Mouse (Mus musculus): ENCODE data around the gene Abca8b. TPM values are rescaled to one million over a fixed set of nuclear protein-coding genes. Genes with fewer than 3 reads are reported as not detected.
"Not testable (repeated sequence)": the region's sequence is repeated elsewhere in the genome, so short reads cannot be mapped to it uniquely, and the experiment has no call there.

Gene Abca8b
- polyA plus RNA-seq, 1 experiment from 2014 or later: 0.72 TPM

DNA sequence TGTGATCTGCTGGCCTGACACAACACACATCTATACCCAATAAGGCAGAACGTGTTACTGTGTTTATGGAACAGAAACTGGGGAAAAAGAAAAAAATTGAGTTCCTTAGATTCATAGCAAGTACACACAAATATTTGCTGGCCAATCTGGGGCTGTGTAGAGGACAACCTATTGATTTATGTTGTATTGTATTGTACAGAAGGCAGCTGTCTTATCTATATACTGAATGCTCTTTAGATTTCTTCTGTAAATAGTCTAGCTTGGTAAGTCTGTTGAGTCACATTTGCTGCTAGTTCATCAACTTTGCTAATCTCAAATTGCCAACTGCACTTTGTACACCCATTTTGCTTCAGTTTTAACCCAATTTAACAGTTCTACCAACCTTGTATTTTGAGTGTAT lies 7.5 kb downstream of the Abca8b start:
- no peaks in the 10 kb centered on the region for H3K36me3 ChIP-seq (replicated peaks; ENCODE audit: control insufficient read depth, insufficient read depth, low read depth, low read length)
- H3K4me1 ChIP-seq (ENCODE audit: control insufficient read depth, insufficient read depth, low read length): no peaks in the 10 kb centered on the region
- DNase-seq (ENCODE audit: low spot score): no peak
- no peaks in the 10 kb centered on the region for H3K9me3 ChIP-seq (replicated peaks; ENCODE audit: control insufficient read depth, low read length)
- H3K27ac ChIP-seq (replicated peaks; ENCODE audit: low read depth, low read length): no peak overlapping the region
- H3K4me3 ChIP-seq (ENCODE audit: low read depth, low read length): no peak overlapping the region
- H3K9ac ChIP-seq (replicated peaks; ENCODE audit: low read length): no peak overlapping the region
- no peak overlapping the region for H3K4me2 ChIP-seq (ENCODE audit: low read depth, low read length)
- H3K27me3 ChIP-seq (ENCODE audit: control insufficient read depth, insufficient read depth, low read length): no peaks in the 10 kb centered on the region
- no peak for ATAC-seq (replicated peaks; ENCODE audit: insufficient number of reproducible peaks, low FRiP score, low TSS enrichment, low read depth)
- 55% methylated on average over 1 of the region's 1 CpGs for WGBS

DNA sequence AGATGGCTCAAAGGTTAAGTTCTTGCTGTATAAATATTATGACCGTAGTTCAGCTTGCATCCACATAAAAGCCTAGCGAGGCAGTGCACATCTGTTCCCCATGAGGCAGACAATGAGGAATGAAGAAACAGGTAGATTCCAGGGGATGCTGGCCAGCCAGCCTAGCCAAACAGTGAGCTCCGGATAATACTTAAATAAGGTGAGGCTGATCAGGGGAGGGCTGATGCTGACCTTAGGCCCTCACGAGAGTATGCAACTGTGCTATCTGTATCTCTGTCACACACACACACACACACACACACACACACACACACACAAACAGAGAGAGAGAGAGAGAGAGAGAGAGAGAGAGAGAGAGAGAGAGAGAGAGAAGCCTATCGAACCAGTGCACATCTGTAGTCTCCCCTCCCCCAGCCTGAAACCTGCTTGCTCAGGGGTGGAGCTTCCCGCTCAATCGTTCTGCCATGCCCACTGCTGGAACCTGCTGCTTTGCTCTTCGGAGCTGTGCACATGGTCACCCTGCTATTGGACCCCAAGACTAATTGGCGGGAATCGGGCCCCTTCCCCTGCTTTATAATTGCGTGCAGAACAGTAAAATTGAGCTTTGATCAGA lies 8.1 kb downstream of the Abca8b start:
- H3K36me3 ChIP-seq (replicated peaks; ENCODE audit: control insufficient read depth, insufficient read depth, low read depth, low read length); ATAC-seq (replicated peaks; ENCODE audit: insufficient number of reproducible peaks, low FRiP score, low TSS enrichment, low read depth); H3K27me3 ChIP-seq (ENCODE audit: control insufficient read depth, insufficient read depth, low read length); H3K4me2 ChIP-seq (ENCODE audit: low read depth, low read length); H3K9ac ChIP-seq (replicated peaks; ENCODE audit: low read length); H3K4me3 ChIP-seq (ENCODE audit: low read depth, low read length); H3K4me1 ChIP-seq (ENCODE audit: control insufficient read depth, insufficient read depth, low read length); H3K27ac ChIP-seq (replicated peaks; ENCODE audit: low read depth, low read length); H3K9me3 ChIP-seq (replicated peaks; ENCODE audit: control insufficient read depth, low read length): not testable (repeated sequence)
- 34% methylated on average over 11 of the region's 11 CpGs for WGBS
- DNase-seq (ENCODE audit: low spot score): peak; percentile 21

DNA sequence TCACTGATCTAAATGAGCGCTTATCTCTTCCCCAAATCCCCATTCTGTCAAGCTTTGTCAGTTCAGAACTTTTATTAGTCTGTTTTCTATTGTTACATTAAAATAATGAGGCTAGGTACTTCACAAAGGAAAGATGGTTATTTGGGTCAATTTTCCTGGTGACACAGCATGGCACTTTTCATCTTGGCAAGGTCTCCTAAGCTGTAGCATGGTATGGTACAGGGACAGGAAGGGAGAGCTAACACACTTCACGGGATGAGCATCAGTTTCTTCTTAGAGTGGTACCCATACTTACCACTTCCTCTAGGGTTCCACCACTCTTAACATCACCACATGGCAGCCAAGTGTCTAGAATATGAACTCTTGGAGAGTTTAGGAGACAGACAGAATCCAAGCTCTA lies 13.8 kb downstream of the Abca8b start:
- H3K9ac ChIP-seq (replicated peaks; ENCODE audit: low read length): no peak overlapping the region
- WGBS: 97% methylated on average over 2 of the region's 2 CpGs
- H3K36me3 ChIP-seq (replicated peaks; ENCODE audit: control insufficient read depth, insufficient read depth, low read depth, low read length): no peaks in the 10 kb centered on the region
- H3K27me3 ChIP-seq (ENCODE audit: control insufficient read depth, insufficient read depth, low read length): no peaks in the 10 kb centered on the region
- no peak for ATAC-seq (replicated peaks; ENCODE audit: insufficient number of reproducible peaks, low FRiP score, low TSS enrichment, low read depth)
- no peaks in the 10 kb centered on the region for H3K4me1 ChIP-seq (ENCODE audit: control insufficient read depth, insufficient read depth, low read length)
- H3K27ac ChIP-seq (replicated peaks; ENCODE audit: low read depth, low read length): no peak overlapping the region
- H3K4me2 ChIP-seq (ENCODE audit: low read depth, low read length): no peak overlapping the region
- no peaks in the 10 kb centered on the region for H3K9me3 ChIP-seq (replicated peaks; ENCODE audit: control insufficient read depth, low read length)
- no peak for DNase-seq (ENCODE audit: low spot score)
- no peak overlapping the region for H3K4me3 ChIP-seq (ENCODE audit: low read depth, low read length)

DNA sequence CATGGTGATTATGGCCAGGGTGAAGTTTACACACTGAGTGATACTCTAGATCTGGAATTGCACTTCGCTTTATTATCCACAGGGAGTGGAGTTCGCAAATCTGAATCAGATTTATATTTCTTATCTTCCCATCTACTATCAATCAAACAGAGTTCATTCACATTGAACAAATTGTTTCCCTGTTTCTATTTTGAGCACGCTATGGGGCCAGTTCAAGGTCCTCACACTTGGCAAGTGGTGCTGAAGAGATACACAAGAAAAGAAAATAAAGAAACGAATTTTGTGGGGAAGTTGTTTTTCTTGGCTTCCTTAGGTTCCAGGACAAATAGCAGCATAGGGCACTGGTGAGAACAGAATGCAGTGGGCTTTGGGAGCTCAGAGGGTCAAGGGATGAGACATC lies 25.1 kb downstream of the Abca8b start:
- Histone ChIP-seq H3K9ac (replicated peaks; ENCODE audit: low read length) (no peak overlapping the region), H3K27me3 (ENCODE audit: control insufficient read depth, insufficient read depth, low read length) (no peaks in the 10 kb centered on the region), H3K4me2 (ENCODE audit: low read depth, low read length) (no peak overlapping the region), H3K4me1 (ENCODE audit: control insufficient read depth, insufficient read depth, low read length) (no peaks in the 10 kb centered on the region), H3K4me3 (ENCODE audit: low read depth, low read length) (no peak overlapping the region), H3K27ac (replicated peaks; ENCODE audit: low read depth, low read length) (no peak overlapping the region), H3K9me3 (replicated peaks; ENCODE audit: control insufficient read depth, low read length) (no peaks in the 10 kb centered on the region), H3K36me3 (replicated peaks; ENCODE audit: control insufficient read depth, insufficient read depth, low read depth, low read length) (no peaks in the 10 kb centered on the region)
- no peak for ATAC-seq (replicated peaks; ENCODE audit: insufficient number of reproducible peaks, low FRiP score, low TSS enrichment, low read depth)
- no peak for DNase-seq (ENCODE audit: low spot score)
- 79% methylated on average over 4 of the region's 4 CpGs for WGBS

DNA sequence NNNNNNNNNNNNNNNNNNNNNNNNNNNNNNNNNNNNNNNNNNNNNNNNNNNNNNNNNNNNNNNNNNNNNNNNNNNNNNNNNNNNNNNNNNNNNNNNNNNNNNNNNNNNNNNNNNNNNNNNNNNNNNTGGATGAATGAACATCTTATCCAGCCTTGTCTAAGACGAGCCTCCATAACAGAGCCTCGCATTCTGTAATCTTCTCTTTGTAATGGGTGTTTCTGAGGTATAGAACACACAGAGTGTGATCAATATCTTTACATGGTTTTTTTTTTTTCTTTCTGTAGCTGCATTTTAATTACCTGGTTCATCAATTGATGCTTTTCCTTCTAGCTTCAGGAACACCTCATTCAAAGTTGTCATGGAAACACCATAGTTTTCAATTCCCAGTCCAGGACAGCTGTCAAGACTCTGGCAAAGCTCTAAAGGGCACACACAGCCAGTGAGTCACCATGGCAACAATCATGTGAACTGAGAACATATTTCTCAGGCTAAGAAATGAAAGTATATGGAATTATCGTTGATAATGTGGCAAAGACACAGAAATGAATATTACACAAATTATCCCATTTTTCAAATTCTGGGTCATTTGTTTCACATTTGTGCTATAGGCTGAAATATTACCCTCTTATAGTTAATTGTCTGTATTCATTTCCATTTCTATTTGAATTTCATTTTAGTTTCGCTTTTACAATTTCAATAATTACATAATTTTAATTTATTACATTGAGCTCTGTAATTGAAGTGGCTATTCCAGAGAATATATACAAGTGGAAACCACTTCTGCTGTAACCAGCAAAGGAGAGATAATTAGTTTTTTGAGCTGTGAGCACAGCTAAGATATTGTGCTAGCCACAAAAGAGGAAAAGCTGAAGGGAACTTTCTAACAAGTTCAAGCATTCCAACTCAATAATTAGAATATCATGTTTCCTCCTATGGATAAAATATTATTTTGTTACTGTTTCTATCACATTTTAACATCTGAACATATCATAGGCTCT lies 33.9 kb downstream of the Abca8b start:
- Histone ChIP-seq H3K27me3 (ENCODE audit: control insufficient read depth, insufficient read depth, low read length) (no peaks in the 10 kb centered on the region), H3K36me3 (replicated peaks; ENCODE audit: control insufficient read depth, insufficient read depth, low read depth, low read length) (no peaks in the 10 kb centered on the region), H3K4me1 (ENCODE audit: control insufficient read depth, insufficient read depth, low read length) (no peaks in the 10 kb centered on the region), H3K4me2 (ENCODE audit: low read depth, low read length) (no peak overlapping the region), H3K9ac (replicated peaks; ENCODE audit: low read length) (no peak overlapping the region), H3K9me3 (replicated peaks; ENCODE audit: control insufficient read depth, low read length) (no peaks in the 10 kb centered on the region), H3K27ac (replicated peaks; ENCODE audit: low read depth, low read length) (no peak overlapping the region), H3K4me3 (ENCODE audit: low read depth, low read length) (no peak overlapping the region)
- ATAC-seq (replicated peaks; ENCODE audit: insufficient number of reproducible peaks, low FRiP score, low TSS enrichment, low read depth) (no peak), DNase-seq (ENCODE audit: low spot score) (peak; percentile 14)
- WGBS: 83% methylated on average over 4 of the region's 4 CpGs

DNA sequence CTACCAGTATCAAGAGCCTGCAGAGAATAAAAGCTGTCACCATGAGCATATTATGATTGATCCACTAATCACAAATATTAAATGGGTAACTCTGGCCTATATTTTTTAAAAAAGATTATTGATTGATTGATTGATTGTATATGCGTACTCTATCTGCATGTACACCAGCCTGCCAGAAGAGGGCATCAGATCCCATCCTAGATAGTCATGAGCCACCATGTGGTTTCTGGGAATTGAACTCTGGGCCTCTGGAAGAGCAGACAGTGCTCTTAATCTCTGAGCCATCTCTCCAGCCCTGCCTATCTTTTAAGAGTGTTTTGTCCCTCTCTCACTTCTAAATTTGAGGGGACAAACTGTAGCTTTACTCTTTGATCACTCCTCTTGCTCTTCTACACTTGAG lies 40.5 kb downstream of the Abca8b start:
- H3K27ac ChIP-seq (replicated peaks; ENCODE audit: low read depth, low read length): no peak overlapping the region
- H3K36me3 ChIP-seq (replicated peaks; ENCODE audit: control insufficient read depth, insufficient read depth, low read depth, low read length): no peaks in the 10 kb centered on the region
- H3K27me3 ChIP-seq (ENCODE audit: control insufficient read depth, insufficient read depth, low read length): no peaks in the 10 kb centered on the region
- no peak overlapping the region for H3K4me3 ChIP-seq (ENCODE audit: low read depth, low read length)
- H3K9ac ChIP-seq (replicated peaks; ENCODE audit: low read length): no peak overlapping the region
- 96% methylated on average over 1 of the region's 1 CpGs for WGBS
- H3K4me1 ChIP-seq (ENCODE audit: control insufficient read depth, insufficient read depth, low read length): no peaks in the 10 kb centered on the region
- DNase-seq (ENCODE audit: low spot score) (no peak), ATAC-seq (replicated peaks; ENCODE audit: insufficient number of reproducible peaks, low FRiP score, low TSS enrichment, low read depth) (no peak)
- H3K4me2 ChIP-seq (ENCODE audit: low read depth, low read length): no peak overlapping the region
- no peaks in the 10 kb centered on the region for H3K9me3 ChIP-seq (replicated peaks; ENCODE audit: control insufficient read depth, low read length)

DNA sequence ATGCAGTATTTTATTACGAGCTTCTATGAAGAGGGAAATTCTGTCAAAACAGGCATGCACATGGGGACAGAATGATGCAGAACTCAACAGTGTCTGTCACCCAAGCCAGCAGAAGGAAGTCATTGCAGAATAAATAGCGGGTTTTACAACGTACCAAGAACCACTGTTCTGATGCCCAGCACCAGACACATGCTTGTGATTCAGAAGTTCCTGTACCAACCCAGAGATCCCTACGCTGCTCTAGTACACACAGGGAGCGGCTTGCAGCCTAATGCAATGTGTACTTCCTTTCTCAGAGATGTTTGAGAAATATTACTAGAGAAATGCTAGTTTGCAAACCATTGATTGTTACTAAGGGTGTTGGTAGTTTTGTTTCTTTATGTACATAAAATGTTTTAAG lies 58.7 kb downstream of the Abca8b start:
- no peaks in the 10 kb centered on the region for H3K9me3 ChIP-seq (replicated peaks; ENCODE audit: control insufficient read depth, low read length)
- H3K4me3 ChIP-seq (ENCODE audit: low read depth, low read length): no peak overlapping the region
- no peaks in the 10 kb centered on the region for H3K36me3 ChIP-seq (replicated peaks; ENCODE audit: control insufficient read depth, insufficient read depth, low read depth, low read length)
- no peak for DNase-seq (ENCODE audit: low spot score)
- H3K27ac ChIP-seq (replicated peaks; ENCODE audit: low read depth, low read length): no peak overlapping the region
- 88% methylated on average over 5 of the region's 5 CpGs for WGBS
- H3K9ac ChIP-seq (replicated peaks; ENCODE audit: low read length): no peak overlapping the region
- no peak overlapping the region for H3K4me2 ChIP-seq (ENCODE audit: low read depth, low read length)
- H3K4me1 ChIP-seq (ENCODE audit: control insufficient read depth, insufficient read depth, low read length): no peaks in the 10 kb centered on the region
- ATAC-seq (replicated peaks; ENCODE audit: insufficient number of reproducible peaks, low FRiP score, low TSS enrichment, low read depth): no peak
- H3K27me3 ChIP-seq (ENCODE audit: control insufficient read depth, insufficient read depth, low read length): no peaks in the 10 kb centered on the region

DNA sequence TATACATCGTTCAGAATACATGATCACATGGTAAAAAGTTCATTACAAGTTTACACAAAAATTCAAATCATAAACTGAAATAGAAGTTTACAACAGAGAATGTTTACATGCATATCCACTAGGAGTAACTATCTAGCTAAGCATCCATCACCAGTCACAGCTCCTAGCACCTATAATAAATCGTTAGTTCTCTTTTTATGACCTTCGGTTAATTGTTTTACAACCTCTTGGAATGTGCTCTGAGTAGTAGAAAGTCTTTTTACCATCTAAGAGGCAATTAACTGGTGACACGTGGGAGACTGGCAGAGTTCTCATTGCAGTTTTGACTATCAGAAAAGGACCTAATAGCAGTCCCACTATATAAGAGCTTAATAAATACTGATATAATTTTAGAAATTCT lies 62.4 kb downstream of the Abca8b start:
- not testable (repeated sequence) for DNase-seq (ENCODE audit: low spot score); H3K36me3 ChIP-seq (replicated peaks; ENCODE audit: control insufficient read depth, insufficient read depth, low read depth, low read length); H3K9me3 ChIP-seq (replicated peaks; ENCODE audit: control insufficient read depth, low read length); H3K4me1 ChIP-seq (ENCODE audit: control insufficient read depth, insufficient read depth, low read length); H3K4me2 ChIP-seq (ENCODE audit: low read depth, low read length); H3K9ac ChIP-seq (replicated peaks; ENCODE audit: low read length); H3K27ac ChIP-seq (replicated peaks; ENCODE audit: low read depth, low read length); H3K27me3 ChIP-seq (ENCODE audit: control insufficient read depth, insufficient read depth, low read length); ATAC-seq (replicated peaks; ENCODE audit: insufficient number of reproducible peaks, low FRiP score, low TSS enrichment, low read depth); H3K4me3 ChIP-seq (ENCODE audit: low read depth, low read length)
- WGBS: 84% methylated on average over 4 of the region's 4 CpGs
